Mouse (Mus musculus) hindbrain, embryonic 11.5 days (tissue): ENCODE measurements around the gene Gdi2. TPM values are rescaled to one million over a fixed set of nuclear protein-coding genes. Genes with fewer than 3 reads are reported as not detected.
"Not testable (repeated sequence)": the region's sequence is repeated elsewhere in the genome, so short reads cannot be mapped to it uniquely, and the experiment has no call there.

Source experiments
- ATAC-seq: fragments of 200-750 bp; cut with Nextera tagmentation; 2 replicates; pipeline ENCODE4 v1.8.0; 2017; ENCODE audit warnings: mild to moderate bottlenecking, moderate TSS enrichment, moderate library complexity; ENCODE audit not compliant: low FRiP score
- DNase-seq: peaks from one replicate; pipeline ENCODE4 v3.0.0-alpha.2; 2015; ENCODE audit warnings: low spot score
- H3K27ac ChIP-seq: fragments of 300-500 bp; sonication (generic); 2 replicates; pipeline ENCODE4 v1.5.1; 2014; ENCODE audit warnings: mild to moderate bottlenecking, low read depth, low read length
- H3K27me3 ChIP-seq: fragments of 300-500 bp; sonication (generic); 2 replicates; pipeline ENCODE4 v1.6.1; 2014; ENCODE audit warnings: mild to moderate bottlenecking, low read length, moderate library complexity, mixed read lengths; ENCODE audit not compliant: control insufficient read depth, insufficient read depth
- H3K36me3 ChIP-seq: fragments of 300-500 bp; sonication (generic); 2 replicates; pipeline ENCODE4 v1.6.1; 2014; ENCODE audit warnings: mild to moderate bottlenecking, low read length, moderate library complexity, mixed read lengths; ENCODE audit not compliant: control insufficient read depth, insufficient read depth
- H3K4me1 ChIP-seq: fragments of 300-500 bp; sonication (generic); replicated peaks from 2 replicates; pipeline ENCODE4 v1.6.1; 2014; ENCODE audit warnings: low read length, mixed read lengths; ENCODE audit not compliant: control insufficient read depth, insufficient read depth
- H3K4me2 ChIP-seq: fragments of 300-500 bp; sonication (generic); replicated peaks from 2 replicates; pipeline ENCODE4 v1.6.1; 2014; ENCODE audit warnings: mild to moderate bottlenecking, low read depth, low read length
- H3K4me3 ChIP-seq: fragments of 300-500 bp; sonication (generic); 2 replicates; pipeline ENCODE4 v1.5.1; 2014; ENCODE audit warnings: low read depth, low read length
- H3K9ac ChIP-seq: fragments of 300-500 bp; sonication (generic); 2 replicates; pipeline ENCODE4 v1.6.1; 2014; ENCODE audit warnings: low read depth, low read length
- H3K9me3 ChIP-seq: fragments of 300-500 bp; sonication (generic); 2 replicates; pipeline ENCODE4 v1.6.1; 2016; ENCODE audit warnings: low read length; ENCODE audit not compliant: control insufficient read depth
- WGBS: fragments of 180-500 bp; shearing (Covaris S2); extraction: QIAGEN DNeasy Blood & Tissue Kit; methylation state at CpG from one replicate; pipeline ENCODE4 v1.1.7; 2014; 5-methylcytosine and 5-hydroxymethylcytosine counted together
- polyA plus RNA-seq: library from polyadenylated mRNA; unstranded; fragments of >200 nt; fragmentation: Nextera tagmentation; extraction: Ambion mirVana; gene quantifications from 2 replicates; pipeline ENCODE4 v1.2.1, GENCODE M21; 2014

The Gdi2 gene
- polyA plus RNA-seq, 1 experiment from 2014 or later = 531 TPM

DNA sequence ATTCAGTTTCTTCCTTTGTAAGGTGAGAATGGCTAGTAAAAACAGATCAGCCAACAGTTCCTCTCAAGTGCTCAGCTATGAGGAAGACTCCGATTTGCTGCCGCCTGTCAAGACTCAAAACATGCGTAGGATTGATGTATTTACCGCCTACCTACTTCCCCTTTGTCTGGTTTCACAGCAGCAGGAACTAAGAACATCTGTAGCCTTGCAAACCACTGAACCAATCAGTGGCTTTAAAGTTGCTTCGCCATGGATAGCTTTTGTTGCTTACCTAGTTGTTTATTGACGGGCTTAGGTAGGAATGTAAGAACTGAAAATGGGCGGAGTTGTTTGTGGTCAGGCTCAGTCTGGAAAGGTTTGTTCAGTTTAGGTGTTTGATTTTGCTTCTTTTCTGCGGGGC, 11.5 kb upstream of the Gdi2 start:
- Histone ChIP-seq H3K9ac (no peak overlapping the region), H3K27ac (no peak overlapping the region), H3K4me2 (no peak overlapping the region), H3K4me1 (no peaks in the 10 kb centered on the region), H3K36me3 (no peaks in the 10 kb centered on the region), H3K4me3 (no peak overlapping the region), H3K9me3 (no peaks in the 10 kb centered on the region), H3K27me3 (no peaks in the 10 kb centered on the region)
- no peak for ATAC-seq
- no peak for DNase-seq
- 83% methylated on average over 8 of the region's 8 CpGs for WGBS

DNA sequence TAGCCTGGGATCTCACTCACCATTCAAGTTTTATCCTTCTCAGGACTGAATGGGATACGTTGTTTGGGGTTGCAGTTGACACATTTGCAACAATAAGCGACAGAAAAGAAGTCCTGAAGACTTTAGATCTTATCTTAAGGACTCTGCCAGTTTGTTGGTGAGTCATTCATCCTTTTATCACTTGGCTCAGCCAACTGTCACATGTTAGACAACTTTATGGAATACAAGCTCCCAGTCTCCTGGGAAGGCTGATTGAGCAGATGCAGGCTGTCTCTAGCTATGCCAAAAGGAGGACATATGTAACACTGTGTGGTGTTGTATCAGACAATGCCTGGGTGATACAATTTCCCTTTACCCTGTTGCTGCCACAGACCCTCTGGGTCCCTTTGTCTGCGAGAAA, 7.4 kb upstream of the Gdi2 start:
- H3K4me2 ChIP-seq = no peak overlapping the region
- H3K9ac ChIP-seq = no peak overlapping the region
- H3K9me3 ChIP-seq = no peaks in the 10 kb centered on the region
- no peak overlapping the region for H3K4me3 ChIP-seq
- ATAC-seq = no peak
- no peak for DNase-seq
- H3K36me3 ChIP-seq = no peaks in the 10 kb centered on the region
- H3K27ac ChIP-seq = no peak overlapping the region
- WGBS = 58% methylated on average over 3 of the region's 3 CpGs
- H3K27me3 ChIP-seq = no peaks in the 10 kb centered on the region
- no peaks in the 10 kb centered on the region for H3K4me1 ChIP-seq

GRCm38 (mm10) chr13:3531176-3531575, 6.7 kb upstream of the Gdi2 start:
- not testable (repeated sequence) for H3K4me2 ChIP-seq, H3K4me3 ChIP-seq, H3K36me3 ChIP-seq, H3K4me1 ChIP-seq, DNase-seq, H3K27ac ChIP-seq, H3K9ac ChIP-seq, H3K27me3 ChIP-seq, H3K9me3 ChIP-seq, ATAC-seq
- 58% methylated on average over 2 of the region's 2 CpGs for WGBS

DNA sequence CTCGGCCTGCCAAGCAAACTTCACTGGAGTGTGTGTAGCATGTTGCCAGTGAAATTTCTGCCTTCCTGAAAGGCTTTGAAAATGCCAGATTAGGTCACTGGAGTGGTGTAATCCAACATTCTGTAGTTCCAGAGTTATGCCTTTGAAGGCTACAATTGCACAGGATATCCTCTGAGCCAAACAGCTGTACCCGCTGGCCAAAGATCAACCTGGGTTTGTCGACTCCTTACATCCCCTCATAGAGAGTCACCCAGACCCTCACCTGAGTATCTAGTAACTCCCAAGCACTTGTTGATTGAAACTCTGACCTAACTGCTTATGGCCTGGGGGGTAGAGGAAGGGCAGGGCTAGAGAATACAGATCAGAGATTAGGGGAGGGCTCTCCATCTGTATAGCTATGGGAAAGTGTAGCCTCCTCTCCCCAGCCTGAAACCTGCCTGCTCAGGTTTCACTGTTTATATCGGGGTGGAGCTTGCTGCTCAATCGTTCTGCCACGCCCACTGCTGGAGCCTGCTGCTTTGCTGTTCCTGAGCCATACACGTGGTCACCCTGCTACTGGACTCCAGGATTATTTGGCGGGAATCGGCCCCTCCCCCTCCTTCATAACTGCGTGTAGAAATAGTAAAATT, 6.1 kb upstream of the Gdi2 start:
- H3K36me3 ChIP-seq = no peaks in the 10 kb centered on the region
- H3K9ac ChIP-seq = no peak overlapping the region
- H3K4me2 ChIP-seq = no peak overlapping the region
- H3K4me3 ChIP-seq = no peak overlapping the region
- WGBS = 67% methylated on average over 10 of the region's 10 CpGs
- no peaks in the 10 kb centered on the region; the same call in 1 of the 2 replicates for H3K9me3 ChIP-seq
- no peak for DNase-seq
- H3K27me3 ChIP-seq = no peaks in the 10 kb centered on the region
- ATAC-seq = no peak
- no peak overlapping the region for H3K27ac ChIP-seq
- H3K4me1 ChIP-seq = no peaks in the 10 kb centered on the region

- Histone ChIP-seq H3K36me3 (no peaks in the 10 kb centered on the region), H3K9ac (no peak overlapping the region), H3K27me3 (no peaks in the 10 kb centered on the region), H3K27ac (no peak overlapping the region), H3K4me1 (no peaks in the 10 kb centered on the region), H3K4me3 (no peak overlapping the region), H3K9me3 (no peaks in the 10 kb centered on the region; the same call in 1 of the 2 replicates), H3K4me2 (no peak overlapping the region)
- DNase-seq = no peak
- 78% methylated on average over 4 of the region's 4 CpGs for WGBS
- no peak for ATAC-seq
Observed at GRCm38 (mm10) chr13:3532451-3532850, 5.4 kb upstream of the Gdi2 start.

GRCm38 (mm10) chr13:3534146-3534545, 3.7 kb upstream of the Gdi2 start:
- H3K9me3 ChIP-seq = no peaks in the 10 kb centered on the region; the same call in 1 of the 2 replicates
- H3K9ac ChIP-seq = no peak overlapping the region
- H3K36me3 ChIP-seq = no peaks in the 10 kb centered on the region
- DNase-seq = no peak
- ATAC-seq = no peak
- H3K27me3 ChIP-seq = no peaks in the 10 kb centered on the region
- WGBS = 92% methylated on average over 4 of the region's 4 CpGs
- no peaks in the 10 kb centered on the region for H3K4me1 ChIP-seq
- H3K4me3 ChIP-seq = no peak overlapping the region
- no peak overlapping the region for H3K4me2 ChIP-seq
- no peak overlapping the region for H3K27ac ChIP-seq

DNA sequence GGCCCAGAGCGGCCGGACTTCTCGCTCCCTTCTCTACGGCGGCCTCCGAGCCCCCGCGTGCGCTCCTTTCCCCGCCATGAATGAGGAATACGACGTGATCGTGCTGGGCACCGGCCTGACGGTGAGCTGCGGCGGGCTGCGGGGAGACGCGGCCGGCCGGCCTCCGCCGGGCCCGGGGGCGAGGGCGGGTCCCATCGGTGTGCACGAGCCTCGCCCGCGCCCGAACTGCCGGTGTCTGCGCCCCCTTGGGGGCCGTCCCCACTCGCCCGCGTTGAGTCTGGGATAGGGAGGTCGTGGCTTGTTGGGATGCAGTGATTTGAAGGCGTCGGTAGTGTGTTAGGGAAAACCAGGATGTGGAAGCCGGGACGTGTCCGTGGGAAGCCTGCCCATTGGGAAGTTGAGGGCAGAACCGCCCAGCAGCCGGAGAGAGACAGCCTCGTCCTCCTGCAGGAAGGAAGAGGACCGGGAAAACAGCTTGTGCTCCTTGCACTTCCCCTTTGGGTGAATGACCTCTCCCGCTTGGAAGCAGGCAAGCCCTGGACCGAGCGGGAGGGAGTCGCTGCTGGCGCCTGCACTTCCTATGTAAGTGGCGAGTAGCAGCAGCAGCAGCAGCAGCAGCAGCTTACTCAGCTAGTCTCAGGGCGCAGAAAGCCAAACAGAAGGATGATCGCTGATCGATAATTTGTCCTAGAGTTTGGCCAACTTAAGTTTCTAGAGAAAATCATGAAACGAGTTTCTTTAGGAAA, 533 bp downstream of the Gdi2 start:
- Histone ChIP-seq H3K27me3 (no peaks in the 10 kb centered on the region), H3K9me3 (no peaks in the 10 kb centered on the region; the same call in 1 of the 2 replicates), H3K36me3 (no peaks in the 10 kb centered on the region), H3K9ac (peak overlapping the region; percentile 98), H3K4me3 (peak overlapping the region; percentile 94), H3K27ac (peak overlapping the region; percentile 98), H3K4me1 (no peaks in the 10 kb centered on the region), H3K4me2 (peak overlapping the region; percentile 46)
- ATAC-seq (peak; percentile 75), DNase-seq (peak; percentile 71)
- WGBS = under 1% methylated on average over 46 of the region's 59 CpGs

DNA sequence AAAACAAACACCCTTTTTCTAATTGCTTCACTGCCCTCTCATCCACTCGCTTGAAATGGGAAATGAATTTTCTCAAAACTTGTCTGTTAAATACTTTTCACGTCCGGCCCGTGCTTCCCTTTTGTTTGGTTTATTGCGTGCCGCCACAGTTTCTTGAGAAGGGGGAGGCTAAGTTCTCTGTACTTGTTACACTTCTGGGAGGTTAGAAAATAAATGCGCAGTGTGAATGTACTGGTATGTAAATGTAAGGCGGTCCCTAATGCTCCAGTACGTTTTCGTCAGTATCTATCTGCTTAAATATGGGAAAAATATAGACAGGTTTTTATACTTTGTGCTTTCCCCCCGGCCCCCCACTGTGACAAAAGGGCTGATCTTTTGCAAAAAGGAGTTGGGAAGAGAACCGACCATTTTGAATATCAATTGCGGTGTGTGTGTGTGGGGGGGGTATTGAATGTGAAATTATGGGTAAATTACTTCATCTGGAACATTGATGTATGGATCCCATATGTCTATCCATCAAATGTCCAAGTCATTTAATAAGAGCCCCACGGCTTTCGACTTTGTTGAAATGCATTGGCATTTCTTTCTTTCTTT, 1.2 kb downstream of the Gdi2 start:
- peak overlapping the region; percentile 94 for H3K4me3 ChIP-seq
- ATAC-seq (no peak), DNase-seq (peak; percentile 47)
- peak overlapping the region; percentile 98 for H3K9ac ChIP-seq
- 2% methylated on average over 15 of the region's 15 CpGs for WGBS
- peak overlapping the region; percentile 98 for H3K27ac ChIP-seq
- H3K4me1 ChIP-seq = no peaks in the 10 kb centered on the region
- peak overlapping the region; percentile 46 for H3K4me2 ChIP-seq
- H3K36me3 ChIP-seq = no peaks in the 10 kb centered on the region
- no peaks in the 10 kb centered on the region for H3K27me3 ChIP-seq
- H3K9me3 ChIP-seq = no peaks in the 10 kb centered on the region; the same call in 1 of the 2 replicates
